Mouse (Mus musculus) forelimb bud, embryonic 11.5 days (tissue): Measurements from ENCODE around the gene Cep95.
"Not testable (repeated sequence)": the region's sequence is repeated elsewhere in the genome, so short reads cannot be mapped to it uniquely, and the experiment has no call there.

Experiments used
- DNase-seq: peaks from one replicate; pipeline ENCODE4 v3.0.0-alpha.2; 2012; ENCODE audit warnings: low read depth, low spot score

The Cep95 gene

DNA sequence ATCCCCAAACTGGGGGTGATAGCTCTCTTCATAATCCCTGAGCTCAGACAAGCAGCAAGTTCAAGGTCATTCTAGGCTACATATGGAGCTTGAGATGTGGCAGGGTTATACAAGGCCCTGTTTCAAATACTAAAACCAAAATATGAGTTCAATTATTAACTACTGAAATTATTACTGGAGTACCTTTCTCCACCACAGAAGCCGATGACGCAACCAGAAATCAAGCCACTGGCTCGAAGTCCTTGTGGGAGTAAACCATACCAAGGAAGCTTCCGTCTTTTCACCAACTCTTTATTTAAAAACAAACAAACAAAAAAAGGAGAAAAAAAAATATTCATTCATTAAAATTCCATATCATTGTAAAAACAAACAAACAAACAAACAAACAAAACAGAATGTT is 12.1 kb upstream of the Cep95 start:
- DNase-seq = no peak

DNA sequence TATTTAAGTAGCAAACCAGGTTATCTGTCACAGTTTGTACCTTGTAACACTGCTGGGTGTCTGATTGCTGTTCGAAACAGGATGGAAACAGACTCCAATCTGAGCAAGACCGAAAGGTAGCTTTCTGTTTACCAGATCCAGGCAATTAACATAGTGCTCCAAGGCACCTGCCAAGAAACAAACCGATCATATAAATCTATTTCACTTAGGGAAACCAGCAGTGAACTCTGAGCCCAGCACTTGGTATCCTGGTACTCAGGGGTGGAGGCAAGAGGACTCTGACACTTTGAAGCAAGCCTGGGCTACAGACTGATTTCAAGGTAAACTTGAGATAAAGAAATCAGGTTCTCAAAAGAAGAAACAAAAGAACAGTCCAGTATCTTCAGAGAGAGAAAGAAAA is 11.7 kb upstream of the Cep95 start:
- DNase-seq = no peak

DNA sequence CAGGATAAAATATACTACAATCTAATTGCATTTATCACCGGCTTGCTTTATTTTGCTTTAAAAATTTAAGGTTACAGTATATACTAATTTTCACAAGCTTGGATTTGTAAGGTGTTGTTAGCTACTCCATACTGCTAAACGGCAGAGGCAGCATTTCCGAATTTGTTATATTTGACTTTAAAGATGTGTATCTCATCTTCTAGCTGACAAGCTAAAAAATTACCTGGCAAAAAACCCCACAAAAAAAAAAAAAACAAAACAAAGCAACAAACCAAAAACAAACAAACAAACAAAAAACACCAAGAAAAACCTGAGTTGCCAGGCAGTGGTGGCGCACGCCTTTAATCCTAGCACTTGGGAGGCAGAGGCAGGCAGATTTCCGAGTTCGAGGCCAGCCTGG is 10.9 kb upstream of the Cep95 start:
- no peak for DNase-seq

DNA sequence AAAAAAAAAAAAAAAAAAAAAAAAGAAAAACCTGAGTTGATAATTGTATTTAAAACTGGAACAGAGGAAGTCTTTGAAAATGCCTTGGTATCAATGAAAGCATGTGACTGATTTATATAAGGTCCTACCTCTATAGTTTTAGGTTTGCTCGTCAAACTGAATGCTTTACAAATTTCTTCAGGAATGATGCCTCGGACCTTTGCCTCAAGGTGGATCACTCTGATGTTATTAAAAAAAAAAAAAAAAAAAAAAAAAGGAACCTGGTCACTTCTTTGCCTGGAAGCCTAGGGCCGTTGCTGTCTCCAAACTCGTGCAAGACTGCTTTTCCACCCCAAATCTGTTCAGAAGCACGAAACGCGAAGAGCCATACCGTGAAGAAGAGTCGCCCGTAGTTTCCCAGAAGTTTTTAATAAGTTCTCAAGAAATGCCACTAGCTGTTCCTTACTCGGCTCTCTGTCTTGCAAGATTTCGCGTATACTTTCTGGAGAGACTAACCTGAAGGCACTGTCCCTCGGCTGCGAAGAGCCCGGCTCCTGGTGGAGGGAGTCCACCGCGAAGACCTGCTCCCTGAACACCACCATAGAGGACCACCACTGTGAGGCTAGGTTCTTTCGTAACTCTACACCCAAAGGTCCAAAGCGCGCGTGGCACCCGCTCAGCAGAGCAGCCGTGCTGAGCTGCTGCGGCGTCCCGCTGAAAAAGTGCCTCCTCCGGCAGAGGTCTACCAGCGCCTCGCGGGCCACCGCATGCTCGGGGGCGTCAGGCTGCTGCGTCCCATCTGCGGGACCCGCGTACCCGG is 10.3 kb upstream of the Cep95 start:
- DNase-seq = no peak

DNA sequence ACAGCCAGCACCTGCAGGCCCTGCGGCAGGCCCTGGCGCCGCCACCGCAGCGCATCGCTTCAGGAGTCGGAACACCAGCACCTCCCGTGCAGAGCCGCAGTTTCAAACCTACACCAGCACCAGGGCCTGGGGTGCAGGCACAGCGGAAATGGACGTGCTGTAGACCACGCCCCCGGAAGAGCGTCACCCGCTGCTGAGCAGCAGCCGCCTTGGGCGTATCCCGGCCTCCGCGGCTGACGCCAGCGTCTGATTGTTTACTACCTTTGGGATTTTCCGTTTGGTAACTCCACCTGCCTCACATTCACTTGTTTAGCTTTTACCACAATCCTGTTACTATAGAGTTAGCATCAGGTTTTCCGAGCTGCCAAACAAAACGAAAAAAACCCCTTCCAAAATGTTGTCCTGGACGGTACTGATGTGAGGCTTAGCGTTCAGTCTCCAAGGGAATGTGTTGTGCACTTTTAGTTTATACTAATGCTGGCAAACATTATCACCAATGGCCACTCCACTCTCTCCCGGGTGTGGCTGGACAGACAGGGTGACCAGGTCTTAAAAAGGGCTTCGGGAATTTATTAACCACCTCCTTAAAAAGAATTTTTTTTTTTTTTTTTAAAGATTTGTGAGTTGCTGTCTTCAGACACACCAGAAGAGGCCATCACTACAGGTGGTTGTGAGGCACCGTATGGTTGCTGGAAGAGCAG is 9.5 kb upstream of the Cep95 start, which contains the start of gene Polg2:
Polg2 (minus strand) TSS at position 150 of the 701 bp plus-strand sequence.
- peak; percentile 95 for DNase-seq

DNA sequence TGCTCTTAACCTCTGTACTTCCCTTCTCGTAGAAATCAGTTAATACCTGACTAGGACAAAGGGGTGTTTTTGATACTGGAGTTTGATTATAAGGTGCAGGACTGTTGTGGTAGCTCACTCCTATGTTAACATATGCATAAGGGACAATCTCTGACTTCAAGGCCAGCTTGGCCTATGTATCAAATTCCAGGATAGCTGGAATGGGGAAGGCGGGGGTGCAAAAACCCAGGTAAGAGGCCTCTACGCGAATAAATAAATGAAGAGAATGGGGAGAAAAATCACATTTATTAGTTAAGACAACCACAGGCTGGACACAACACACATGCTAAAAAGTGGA is 9.0 kb upstream of the Cep95 start:
- no peak for DNase-seq

DNA sequence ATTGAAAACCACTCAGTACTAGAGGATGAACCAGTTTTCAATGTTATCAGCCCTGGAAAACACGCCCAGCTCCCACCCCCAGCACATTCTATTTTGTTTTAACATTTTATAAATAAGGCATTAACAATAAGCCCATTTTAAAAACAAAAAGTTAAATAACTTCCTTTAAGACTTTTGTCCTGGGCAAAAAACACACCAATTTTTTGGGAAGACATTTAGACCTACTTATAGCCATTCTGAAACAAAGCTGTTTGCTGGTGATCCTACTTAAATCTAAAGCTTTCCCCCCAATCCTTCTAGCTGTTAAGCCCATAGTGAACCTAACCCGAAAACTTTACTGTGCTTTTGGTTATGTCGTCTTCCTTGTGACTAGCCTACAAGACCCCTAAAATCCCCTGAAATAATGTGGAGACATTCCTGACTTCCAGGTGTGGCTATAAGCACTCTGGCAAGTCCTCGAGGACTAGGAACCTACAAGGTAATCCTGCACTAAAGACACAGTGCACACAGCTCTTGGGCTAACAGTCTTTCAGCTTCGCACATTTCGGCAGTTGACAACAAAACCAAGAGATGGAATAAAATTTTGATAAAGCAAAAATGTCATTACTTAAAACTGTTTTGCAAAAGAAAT is 8.3 kb upstream of the Cep95 start:
- DNase-seq = no peak

DNA sequence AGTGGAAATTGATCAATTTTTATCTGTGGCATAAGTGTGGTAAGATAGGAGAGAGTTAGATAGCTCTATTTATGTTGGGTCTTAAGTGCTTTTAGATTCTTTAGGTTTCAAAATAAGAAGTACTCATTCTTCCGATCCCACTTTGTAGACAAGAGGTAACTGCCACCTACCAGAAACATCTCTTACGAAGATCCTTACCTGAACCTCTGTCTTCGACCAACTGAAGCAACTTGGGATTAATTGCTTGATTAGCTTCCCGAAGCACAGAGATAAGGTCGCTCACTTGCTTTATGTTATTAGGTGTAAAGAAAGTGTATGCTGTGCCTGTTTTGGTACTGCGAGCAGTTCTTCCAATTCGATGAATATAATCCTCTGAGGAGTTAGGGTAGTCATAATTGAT is 6.8 kb upstream of the Cep95 start:
- DNase-seq = not testable (repeated sequence)

DNA sequence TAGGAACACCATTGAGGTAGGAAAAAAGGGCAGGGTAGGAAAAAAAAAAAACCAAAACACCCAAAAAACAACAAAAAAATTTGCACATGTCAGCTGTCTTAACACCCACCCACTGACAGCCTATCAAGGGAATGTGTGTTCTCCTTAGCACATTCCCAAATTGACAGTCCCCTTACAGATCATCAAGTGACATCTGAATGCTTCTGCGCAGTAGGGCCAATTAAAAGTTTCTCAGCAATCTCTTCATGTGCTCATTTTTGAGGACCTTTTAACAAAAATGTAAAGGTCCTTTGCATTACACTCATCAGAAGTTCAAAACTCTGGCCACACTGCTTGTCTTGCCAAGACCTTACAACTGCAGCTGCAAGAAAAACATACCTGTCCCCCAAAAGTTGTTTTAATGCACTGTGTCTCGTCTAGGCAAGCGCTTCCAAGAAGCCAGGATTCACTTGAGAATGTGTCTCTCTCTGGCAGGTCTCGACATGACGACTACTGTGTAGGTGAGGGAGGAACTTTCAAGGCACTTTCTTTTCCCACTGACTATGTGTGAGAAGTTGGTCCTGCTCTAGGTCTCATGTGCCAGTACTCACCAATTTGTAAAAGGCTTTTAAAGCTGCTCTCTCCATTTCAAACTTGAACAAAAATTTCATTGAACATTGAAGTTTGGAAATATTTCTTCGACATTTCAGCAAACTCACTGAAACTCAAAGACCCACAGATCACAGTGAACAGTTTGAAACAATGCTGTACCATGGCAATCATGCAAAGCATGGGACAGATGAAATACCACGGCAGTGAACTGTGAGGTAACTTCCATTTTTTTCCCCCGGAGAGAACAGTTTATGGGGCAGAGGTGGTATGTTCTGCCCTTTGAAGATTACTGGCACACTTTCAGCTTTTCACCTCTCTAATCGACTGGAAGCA is 5.9 kb upstream of the Cep95 start:
- DNase-seq = no peak

DNA sequence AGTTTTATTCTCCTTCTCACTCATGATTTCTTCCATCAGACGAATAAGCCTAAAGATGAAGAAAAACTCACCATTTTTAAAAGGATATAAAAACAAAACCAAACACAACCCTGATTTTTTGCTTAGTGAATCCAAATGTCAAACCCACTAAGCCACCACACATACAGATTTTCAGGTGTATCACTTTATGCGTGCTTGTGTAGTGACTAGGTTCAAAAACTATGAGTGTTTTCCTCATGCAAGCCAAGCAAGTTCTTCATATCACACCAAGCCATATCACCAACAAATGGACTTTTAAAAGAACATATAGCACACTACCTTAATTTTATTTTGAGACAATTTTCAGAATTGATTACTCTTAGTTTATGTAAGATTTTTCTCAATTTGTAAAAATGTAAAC is 4.6 kb upstream of the Cep95 start:
- DNase-seq = no peak

DNA sequence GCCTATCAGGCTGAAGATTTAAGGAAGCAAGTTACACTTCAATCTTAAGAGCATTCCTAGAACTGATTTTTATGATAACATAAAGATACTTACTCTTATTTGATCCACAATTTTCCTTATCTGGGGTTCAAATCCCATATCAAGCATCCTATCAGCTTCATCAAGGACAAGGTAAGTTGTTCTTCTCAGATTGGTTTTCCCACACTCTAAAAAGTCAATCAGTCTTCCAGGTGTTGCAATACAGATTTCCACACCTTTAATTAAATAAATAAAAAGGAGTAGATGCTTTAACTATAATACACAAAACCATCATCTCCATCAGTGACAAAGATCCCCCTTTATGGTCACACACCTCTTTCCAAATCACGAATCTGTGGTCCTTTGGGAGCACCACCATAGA is 4.0 kb upstream of the Cep95 start:
- no peak for DNase-seq

DNA sequence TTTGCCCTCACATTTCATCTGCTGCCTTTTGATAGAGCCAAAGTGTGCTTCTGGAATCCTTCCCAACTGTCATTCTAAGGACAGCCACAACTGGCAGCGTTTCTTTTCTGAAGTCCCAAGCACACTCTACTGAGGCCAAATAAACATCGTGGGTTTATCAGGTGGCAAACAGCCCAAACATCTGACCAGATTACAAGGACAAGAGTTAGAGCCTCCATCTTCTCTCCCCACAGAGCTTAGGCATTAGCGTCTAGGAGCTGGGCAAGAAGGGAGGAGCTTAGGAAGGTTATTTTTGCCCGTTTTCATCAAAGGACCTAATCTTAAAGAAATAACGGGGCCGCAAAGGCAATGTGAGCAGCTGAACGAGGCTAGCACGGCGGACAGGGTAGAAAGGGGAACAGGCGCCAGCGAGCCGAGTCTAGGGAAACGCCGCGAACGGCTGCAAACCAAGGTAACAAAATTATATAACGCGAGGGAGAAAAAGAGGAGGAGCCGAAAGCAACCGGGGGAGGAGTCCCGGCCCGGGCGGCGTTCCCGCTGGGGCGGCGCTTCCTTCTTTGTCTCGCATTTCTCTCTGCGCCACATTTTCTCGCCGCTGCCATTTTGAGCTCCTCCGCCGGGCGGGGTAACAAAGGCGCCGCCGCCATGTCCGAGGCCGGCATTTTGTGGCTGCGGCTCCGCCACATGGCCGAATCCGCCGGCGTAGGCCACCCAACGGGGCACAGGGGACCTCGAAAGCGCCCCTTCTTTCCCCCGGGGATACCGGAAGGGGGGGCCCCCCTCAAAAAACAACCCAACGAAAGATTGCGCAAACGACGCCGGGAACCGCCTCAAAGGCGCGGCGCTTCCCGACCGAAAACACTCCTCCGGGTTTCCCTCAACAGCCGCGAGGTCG is 1.7 kb upstream of the Cep95 start:
- DNase-seq = peak; percentile 81

DNA sequence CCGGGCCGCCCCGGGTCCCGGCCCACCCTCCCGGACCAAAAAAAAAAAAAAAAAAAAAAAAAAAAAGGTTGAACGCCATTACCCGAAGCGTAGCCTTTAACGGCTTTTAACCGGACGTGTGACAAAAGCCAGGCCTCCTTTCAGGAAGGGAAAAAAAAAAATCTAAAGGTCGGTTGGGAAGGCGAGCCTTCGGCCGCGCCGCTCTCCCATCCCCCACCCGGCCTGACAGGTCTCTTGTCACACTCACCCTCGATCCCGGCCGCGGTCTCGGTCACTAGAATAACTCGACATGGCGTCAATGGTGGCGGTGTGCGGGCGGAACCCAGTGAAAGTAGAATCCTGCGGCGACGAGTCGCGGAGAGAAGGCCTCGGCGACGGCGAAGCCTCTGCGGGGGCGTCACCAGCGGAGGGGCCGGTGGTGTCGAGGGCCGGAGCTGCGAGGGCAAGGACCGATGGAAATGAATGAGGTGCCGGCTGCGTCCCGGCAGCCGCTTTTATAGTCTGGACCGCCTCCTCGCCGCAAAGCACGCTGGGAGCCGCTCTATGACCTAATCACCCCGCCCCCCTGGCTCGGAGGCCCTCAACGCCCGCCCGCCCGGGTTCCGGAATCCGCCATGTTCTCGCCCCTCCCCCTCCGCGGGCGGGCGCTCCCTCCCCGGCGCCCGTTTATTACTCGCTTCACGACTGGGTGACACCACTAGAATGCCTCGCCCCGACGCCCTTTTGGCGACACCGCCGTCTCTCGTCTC is 852 bp upstream of the Cep95 start:
- peak; percentile 96 for DNase-seq

DNA sequence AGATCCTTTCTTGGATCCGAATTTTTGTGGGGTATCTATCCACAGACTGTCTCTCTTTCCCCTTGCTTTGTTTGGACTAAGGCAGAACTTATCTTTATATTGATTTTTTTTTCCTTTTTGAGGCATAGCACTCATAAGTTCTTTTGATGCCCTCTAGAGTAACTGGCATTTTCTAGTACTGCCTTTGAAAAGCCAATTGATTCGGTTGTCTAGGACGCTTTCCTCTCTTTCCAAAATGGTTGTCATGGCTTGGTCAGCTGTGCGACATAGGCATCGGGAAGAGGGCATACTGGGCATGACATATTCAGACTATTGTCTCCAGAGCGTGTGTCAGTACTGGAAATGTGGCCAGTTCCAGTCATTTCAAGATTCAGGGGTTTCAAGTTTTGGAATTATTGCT is 597 bp downstream of the Cep95 start:
- no peak for DNase-seq

DNA sequence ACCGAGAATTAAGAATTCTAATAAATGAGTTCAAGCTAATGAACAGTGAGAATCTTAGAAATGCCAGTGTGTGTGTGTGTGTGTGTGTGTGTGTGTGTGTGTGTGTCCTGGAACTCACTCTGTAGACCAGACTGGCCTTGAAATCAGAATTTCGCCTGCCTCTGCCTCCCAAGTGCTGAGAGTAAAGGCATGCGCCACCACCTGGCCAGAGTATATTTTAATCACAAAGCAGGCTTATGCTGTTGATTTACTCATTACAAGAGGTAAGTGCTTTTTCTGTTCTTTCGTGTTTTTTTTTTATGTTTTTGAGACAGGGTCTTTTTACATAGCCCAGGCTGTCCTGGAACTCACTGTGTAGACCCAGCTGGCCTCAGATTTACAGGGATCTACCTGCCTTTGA is 4.8 kb downstream of the Cep95 start:
- DNase-seq = no peak

DNA sequence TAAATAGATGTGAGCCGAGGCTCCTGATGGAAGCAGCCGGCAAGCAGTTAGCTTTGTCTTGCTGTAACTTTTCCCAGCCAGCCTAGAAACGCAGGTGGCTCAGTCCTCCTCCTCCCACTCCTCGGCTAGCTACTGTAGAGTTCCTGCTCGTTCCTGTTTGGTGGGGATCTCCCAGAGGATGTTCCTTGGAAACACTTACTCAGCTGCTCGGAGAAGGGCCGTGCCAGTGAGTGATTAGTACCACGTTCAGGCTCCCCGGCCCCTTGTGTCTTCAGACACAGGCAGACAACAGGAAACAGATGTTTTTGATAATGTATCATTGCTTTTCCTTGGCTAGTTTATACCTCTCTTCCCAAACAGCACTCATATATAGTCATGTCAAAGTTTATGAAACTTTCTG is 6.6 kb downstream of the Cep95 start:
- DNase-seq = no peak

DNA sequence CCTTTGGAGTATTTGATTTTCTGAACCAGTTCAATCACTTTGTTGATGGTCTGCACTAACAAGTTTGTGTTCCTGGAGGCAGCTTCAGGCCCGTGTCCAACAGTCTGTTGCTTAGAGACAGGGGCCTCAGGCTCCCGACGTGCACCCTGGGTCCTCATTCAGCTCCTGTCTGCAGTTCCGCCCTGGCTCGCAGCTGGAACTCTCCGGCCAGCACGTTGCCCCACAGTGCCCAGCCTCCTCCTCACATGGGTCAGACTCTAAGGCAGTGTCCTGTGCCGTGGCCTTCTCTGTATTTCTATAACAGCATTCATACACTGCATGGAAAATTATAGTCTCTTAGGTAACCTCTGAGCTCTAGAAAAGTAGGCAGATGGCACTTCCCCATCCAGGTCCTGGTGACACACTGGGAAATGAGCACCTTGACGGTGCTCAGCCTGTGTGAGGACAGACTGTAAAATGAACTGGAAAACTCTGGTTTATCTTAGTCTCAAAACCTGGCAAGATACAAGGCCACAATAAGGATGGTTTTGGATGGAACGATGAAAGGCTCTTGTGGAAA is 13.1 kb downstream of the Cep95 start:
- no peak for DNase-seq

DNA sequence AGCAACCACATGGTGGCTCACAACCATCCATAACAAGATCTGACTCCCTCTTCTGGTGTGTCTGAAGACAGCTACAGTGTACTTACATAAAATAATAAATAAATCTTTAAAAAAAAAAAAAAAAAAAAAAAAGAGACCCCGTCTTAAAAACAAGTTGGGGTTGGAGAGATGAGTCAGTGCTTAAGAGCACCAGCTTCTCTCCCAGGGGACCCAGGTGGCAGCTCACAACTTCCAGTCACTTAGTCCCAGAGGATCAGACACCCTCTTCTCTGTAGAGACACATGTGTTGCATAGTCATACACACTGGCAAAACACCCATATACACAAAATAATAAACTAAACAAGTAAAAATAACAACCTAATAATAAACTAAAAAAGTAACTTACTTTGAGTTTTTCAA is 18.4 kb downstream of the Cep95 start:
- not testable (repeated sequence) for DNase-seq

DNA sequence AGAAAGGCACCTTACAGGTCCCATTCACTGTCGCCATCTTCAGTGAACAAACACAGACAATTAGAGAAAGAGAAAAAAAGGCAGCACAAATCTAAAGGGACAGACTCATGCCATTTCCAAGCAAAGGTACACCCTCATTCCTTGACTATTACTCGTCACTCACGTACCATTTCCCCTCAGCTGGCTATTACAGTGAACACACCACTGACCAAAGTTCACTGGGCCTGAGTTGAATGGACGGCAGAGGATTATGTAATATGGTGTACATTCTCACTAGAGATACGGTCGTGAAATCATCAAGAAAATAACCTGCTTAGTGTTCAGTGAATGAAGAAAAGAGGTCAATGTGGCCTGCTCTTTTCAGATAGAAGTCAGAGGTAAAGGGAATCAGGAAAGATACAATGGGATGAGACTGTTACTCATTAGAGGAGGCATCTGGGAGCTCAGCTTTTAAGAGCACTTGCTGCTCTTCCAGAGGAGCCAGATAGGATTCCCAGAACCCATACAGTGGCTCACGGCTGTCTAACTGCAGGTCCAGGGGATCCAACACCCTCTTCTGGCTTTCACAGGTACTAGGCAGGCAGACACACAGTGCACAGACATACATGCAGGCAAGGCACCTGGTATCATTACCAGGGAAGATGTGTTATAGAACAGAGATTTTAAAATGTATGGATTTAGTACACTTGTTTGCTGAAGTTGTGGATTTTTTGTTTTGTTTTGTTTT is 23.5 kb downstream of the Cep95 start:
- DNase-seq = no peak
